Mouse (Mus musculus) CH12.LX (cell line): ENCODE data around the gene Camta1. TPM values are rescaled to one million over a fixed set of nuclear protein-coding genes. Genes with fewer than 3 reads are reported as not detected.

Experiments
- DNase-seq: peaks from one replicate; pipeline ENCODE4 v3.0.0-alpha.2; 2013; ENCODE audit errors: extremely low read depth
- H3K27ac ChIP-seq: 2 replicates; pipeline ENCODE4 v1.5.1; 2012; ENCODE audit warnings: low read depth, mild to moderate bottlenecking, control low read depth, moderate library complexity; ENCODE audit not compliant: insufficient read depth
- H3K27me3 ChIP-seq: replicated peaks from 2 replicates; pipeline ENCODE3; 2012; ENCODE audit warnings: inconsistent platforms
- H3K36me3 ChIP-seq, 2 experiments: replicated peaks in 1 of 2; 2 replicates each; pipeline versions ENCODE3 to v1.6.1; 2012; ENCODE audit warnings: inconsistent platforms in 1 of 2, low read length in 1 of 2, mild to moderate bottlenecking in 1 of 2, mixed read lengths in 1 of 2, moderate library complexity in 1 of 2; ENCODE audit not compliant: control insufficient read depth in 1 of 2, insufficient read depth in 1 of 2
- H3K4me1 ChIP-seq, 2 experiments: 2 replicates each; pipeline ENCODE4 v1.6.1; 2012; ENCODE audit warnings: inconsistent platforms in 1 of 2, moderate library complexity in 1 of 2; ENCODE audit not compliant: insufficient read depth in 2 of 2, control insufficient read depth in 1 of 2
- H3K4me2 ChIP-seq: 2 replicates; pipeline ENCODE4 v1.6.1; 2012; ENCODE audit warnings: low read depth, mild to moderate bottlenecking, control low read depth; ENCODE audit not compliant: poor library complexity, insufficient read depth, severe bottlenecking
- H3K4me3 ChIP-seq, 3 experiments: fragments of 150-350 bp in 1 of 3; sonication (generic) in 1 of 3; replicated peaks in 1 of 3; 2 replicates each; pipeline versions ENCODE3 to v1.5.1; 2011 to 2012; ENCODE audit warnings: low read depth in 2 of 3, low read length in 2 of 3, mild to moderate bottlenecking in 2 of 3, moderate library complexity in 2 of 3, control low read depth in 1 of 3, improper control_type of control experiment in 1 of 3, inconsistent platforms in 1 of 3, mixed read lengths in 1 of 3; ENCODE audit not compliant: poor library complexity in 1 of 3
- H3K79me2 ChIP-seq: replicated peaks from 2 replicates; pipeline ENCODE4 v1.6.1; 2012; ENCODE audit warnings: mild to moderate bottlenecking, moderate library complexity; ENCODE audit not compliant: control insufficient read depth, poor library complexity, insufficient read depth, severe bottlenecking; ENCODE audit errors: extremely low read depth
- H3K9ac ChIP-seq: 2 replicates; pipeline ENCODE4 v1.6.1; 2012; ENCODE audit warnings: low read depth, mild to moderate bottlenecking, control low read depth, moderate library complexity; ENCODE audit not compliant: insufficient read depth
- H3K9me3 ChIP-seq: replicated peaks from 2 replicates; pipeline ENCODE3; 2012; ENCODE audit warnings: low read length, inconsistent platforms, mixed read lengths
- ELF1 ChIP-seq: IDR thresholded peaks from 2 replicates; pipeline ENCODE4 v1.6.1; 2014; ENCODE audit warnings: low read depth, mild to moderate bottlenecking, inconsistent platforms, low read length, improper control_type of control experiment
- HCFC1 ChIP-seq: IDR thresholded peaks from 2 replicates; pipeline ENCODE4 v1.6.1; 2012; ENCODE audit warnings: low read depth, mild to moderate bottlenecking, inconsistent platforms, low read length, improper control_type of control experiment
- JUN ChIP-seq: IDR thresholded peaks from 2 replicates; pipeline ENCODE4 v1.6.1; 2011; ENCODE audit warnings: low read depth, mild to moderate bottlenecking, low read length, improper control_type of control experiment, moderate library complexity; ENCODE audit not compliant: insufficient read depth
- MAFK ChIP-seq: IDR thresholded peaks from 2 replicates; pipeline ENCODE4 v1.6.1; 2011; ENCODE audit warnings: low read length, improper control_type of control experiment; ENCODE audit not compliant: insufficient replicate concordance
- MAZ ChIP-seq: IDR thresholded peaks from 2 replicates; pipeline ENCODE4 v1.6.1; 2012; ENCODE audit warnings: low read depth, mild to moderate bottlenecking, inconsistent platforms, low read length, improper control_type of control experiment, moderate library complexity
- MEF2A ChIP-seq: IDR thresholded peaks from 2 replicates; pipeline ENCODE4 v1.6.1; 2014; ENCODE audit warnings: low read depth, mild to moderate bottlenecking, inconsistent platforms, low read length, improper control_type of control experiment, borderline replicate concordance
- NELFE ChIP-seq: IDR thresholded peaks from 2 replicates; pipeline ENCODE4 v1.6.1; 2011; ENCODE audit warnings: low read depth, low read length, improper control_type of control experiment
- PAX5 ChIP-seq: IDR thresholded peaks from 2 replicates; pipeline ENCODE4 v1.6.1; 2012; ENCODE audit warnings: low read length, inconsistent platforms, mixed read lengths
- POLR2AphosphoS2 ChIP-seq: IDR thresholded peaks from 2 replicates; pipeline ENCODE4 v1.6.1; 2011; ENCODE audit warnings: low read depth, low read length, improper control_type of control experiment
- RCOR1 ChIP-seq: conservative IDR thresholded peaks from 2 replicates; pipeline ENCODE4 v1.6.1; 2012; ENCODE audit warnings: low read depth, mild to moderate bottlenecking, inconsistent platforms, low read length, improper control_type of control experiment
- SMC3 ChIP-seq: IDR thresholded peaks from 2 replicates; pipeline ENCODE4 v1.6.1; 2011; ENCODE audit warnings: low read depth, low read length, improper control_type of control experiment
- TBP ChIP-seq: conservative IDR thresholded peaks from 2 replicates; pipeline ENCODE4 v1.6.1; 2011; ENCODE audit warnings: low read depth, low read length, improper control_type of control experiment
- UBTF ChIP-seq: IDR thresholded peaks from 2 replicates; pipeline ENCODE4 v1.6.1; 2012; ENCODE audit warnings: low read depth, mild to moderate bottlenecking, inconsistent platforms, low read length, improper control_type of control experiment, moderate library complexity
- USF2 ChIP-seq: conservative IDR thresholded peaks from 2 replicates; pipeline ENCODE4 v1.6.1; 2011; ENCODE audit warnings: low read depth, low read length, improper control_type of control experiment
- ZMIZ1 ChIP-seq: IDR thresholded peaks from 2 replicates; pipeline ENCODE4 v1.6.1; 2012; ENCODE audit warnings: low read depth, mild to moderate bottlenecking, inconsistent platforms, low read length, improper control_type of control experiment
- ZNF384 ChIP-seq: IDR thresholded peaks from 2 replicates; pipeline ENCODE4 v1.6.1; 2012; ENCODE audit warnings: low read depth, low read length, improper control_type of control experiment, inconsistent platforms
- dilution Hi-C: fragments of 300-500 bp; cut with MboI; formaldehyde crosslinking; loops from 2 replicates; pipeline ENCODE4 v1.14.3; 2020; ENCODE audit warnings: low sequenced_read_pairs; ENCODE audit not compliant: extremely low pct_unique_long_range_greater_than_20kb, extremely low pct_ligation_motif_present
- in situ Hi-C: fragments of 300-500 bp; cut with MboI; formaldehyde crosslinking; loops from 3 replicates; pipeline ENCODE4 v1.14.3; 2019; ENCODE audit warnings: low sequenced_read_pairs, low pct_ligation_motif_present, low pct_unique_long_range_greater_than_20kb, mixed read lengths
- polyA plus RNA-seq: library from polyadenylated mRNA; unstranded; fragments of >175 nt; gene quantifications from 2 replicates; pipeline ENCODE4 v1.2.1, GENCODE M21; 2012; ENCODE audit warnings: low read depth; ENCODE audit not compliant: insufficient read length
- total RNA-seq, 2 experiments: library from RNA; depleted of rRNA; stranded (reverse); fragments of 300-350 nt in 1 of 2; fragments of >200 nt in 1 of 2; gene quantifications; 2 replicates each; pipeline ENCODE4 v1.2.3; 2012 to 2014

The Camta1 gene
- total and polyA plus RNA-seq, 3 experiments: 9.9 to 32.5 (median 15.3) TPM

- Histone ChIP-seq H3K27ac (no peak overlapping the region), H3K36me3 (no peaks in the 10 kb centered on the region), H3K4me1 (no peaks in the 10 kb centered on the region), H3K27me3 (no peaks in the 10 kb centered on the region), H3K79me2 (no peaks in the 10 kb centered on the region), H3K9ac (no peak overlapping the region)
- dilution Hi-C loops: no loop called here
- in situ Hi-C loops: loop anchor here (25.0 kb wide), 2 partner anchors 602 to 727 kb away; no protein-coding TSS in a partner anchor
- TF ChIP-seq HCFC1: no peak
- TF ChIP-seq USF2: no peak
- TF ChIP-seq SMC3: no peak
- TF ChIP-seq POLR2AphosphoS2: no peak
- no peak for TF ChIP-seq MAZ
- TF ChIP-seq, all 38 proteins: peak for 0
- no peak overlapping the region for H3K4me2 ChIP-seq
- H3K9me3 ChIP-seq: peaks cover 90% of the 10 kb centered on the region
- no peak overlapping the region for H3K4me3 ChIP-seq
- DNase-seq: no peak
Measured at GRCm38 (mm10) chr4:151160476-151160875, 701.2 kb downstream of the Camta1 start.

- Histone ChIP-seq H3K9ac (no peak overlapping the region), H3K27me3 (no peaks in the 10 kb centered on the region), H3K4me1 (no peaks in the 10 kb centered on the region), H3K27ac (no peak overlapping the region), H3K9me3 (peaks cover 91% of the 10 kb centered on the region), H3K79me2 (no peaks in the 10 kb centered on the region), H3K36me3 (no peaks in the 10 kb centered on the region), H3K4me2 (no peak overlapping the region), H3K4me3 (no peak overlapping the region)
- in situ Hi-C loops: loop anchor here (25.0 kb wide), 2 partner anchors 604 to 729 kb away; no protein-coding TSS in a partner anchor
- no peak for TF ChIP-seq JUN
- no peak for TF ChIP-seq UBTF
- no peak for TF ChIP-seq MEF2A
- TF ChIP-seq ZMIZ1: no peak
- no peak for TF ChIP-seq NELFE
- no peak for TF ChIP-seq ZNF384
- no peak for TF ChIP-seq PAX5
- no peak for TF ChIP-seq MAFK
- no peak for TF ChIP-seq MAZ
- no peak for TF ChIP-seq HCFC1
- TF ChIP-seq TBP: no peak
- no peak for TF ChIP-seq RCOR1
- TF ChIP-seq ELF1: no peak
- dilution Hi-C loops: no loop called here
- no peak for DNase-seq
Measured at GRCm38 (mm10) chr4:151158250-151158649, 703.4 kb downstream of the Camta1 start.
